Mouse (Mus musculus) liver, adult 2 months (tissue): ENCODE data around the gene Eif2s1.

ENCODE experiments used
- CTCF ChIP-seq: fragments of 200-500 bp; IDR thresholded peaks from 2 replicates; pipeline ENCODE4 v1.5.1; 2011; ENCODE audit warnings: low read depth, low read length, control low read depth
- POLR2A ChIP-seq: fragments of 200-500 bp; IDR thresholded peaks from 2 replicates; pipeline ENCODE4 v1.6.1; 2011; ENCODE audit warnings: low read length, control low read depth; ENCODE audit not compliant: insufficient read depth; ENCODE audit errors: extremely low read depth

DNA sequence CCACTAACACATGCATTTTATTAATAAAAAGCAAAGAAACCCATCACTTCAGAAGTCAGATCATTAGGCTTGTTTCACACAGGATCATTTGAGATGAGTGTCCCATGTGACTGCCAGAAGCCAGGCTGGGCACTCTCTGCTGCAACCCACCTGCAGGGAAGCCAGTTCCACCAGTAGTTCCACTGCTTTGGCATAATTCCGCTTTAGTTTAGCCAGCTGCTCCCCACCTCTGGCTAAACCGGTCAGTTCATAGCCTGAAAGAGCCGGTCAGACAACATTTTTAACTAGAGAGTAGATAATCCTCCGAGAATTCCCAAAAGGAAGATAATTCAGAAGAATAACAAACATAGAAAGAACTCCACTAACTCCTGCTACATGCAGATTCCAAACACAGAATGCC lies 13.4 kb upstream of the Eif2s1 start:
- TF ChIP-seq CTCF (no peak), POLR2A (no peak)
